Mouse (Mus musculus) bone marrow macrophage, adult 2 months (primary cell): ENCODE data around the gene Ralbp1.

Experiments used
- CTCF ChIP-seq: IDR thresholded peaks from 2 replicates; pipeline ENCODE4 v1.5.1; 2012; ENCODE audit warnings: low read depth, mild to moderate bottlenecking, low read length, moderate library complexity
- POLR2A ChIP-seq: IDR thresholded peaks from 2 replicates; pipeline ENCODE4 v1.6.1; 2012; ENCODE audit warnings: mild to moderate bottlenecking, low read depth, low read length, borderline replicate concordance

DNA sequence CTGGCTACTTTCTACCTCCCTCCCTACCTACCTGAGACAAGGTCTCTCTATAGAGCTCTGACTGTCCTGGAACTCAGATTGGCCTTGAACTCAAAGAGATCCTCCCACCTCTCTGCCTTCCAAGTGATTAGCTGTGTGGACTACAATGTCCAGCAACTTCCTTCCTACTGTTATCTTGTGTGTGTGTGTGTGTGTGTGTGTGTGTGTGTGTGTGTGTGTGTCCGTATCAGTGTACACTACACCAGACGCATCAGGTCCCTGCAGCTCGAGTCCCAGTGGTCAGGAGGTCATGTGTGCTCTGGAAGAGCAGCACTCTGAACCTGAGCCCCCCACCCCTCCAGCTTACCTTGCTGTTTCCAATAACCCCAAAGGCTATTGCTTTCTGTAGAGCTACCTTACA is 19.4 kb downstream of the Ralbp1 start:
- TF ChIP-seq POLR2A (no peak), CTCF (no peak)
